Mouse (Mus musculus) monocyte, adult 2 months (primary cell): ENCODE results near the gene Pigm.

Experiments
- DNase-seq, 2 experiments: peaks; one replicate each; pipeline ENCODE4 v3.0.0; 2022; ENCODE audit warnings: low spot score in 2 of 2, low read depth in 1 of 2

Gene Pigm

GRCm38 (mm10) chr1:172349916-172350812 is 26.2 kb upstream of the Pigm start:
- no peak for DNase-seq

GRCm38 (mm10) chr1:172352001-172352400 is 24.3 kb upstream of the Pigm start:
- no peak for DNase-seq

- no peak for DNase-seq
Measured at GRCm38 (mm10) chr1:172352453-172352852, 23.9 kb upstream of the Pigm start.

- DNase-seq = no peak
Measured at GRCm38 (mm10) chr1:172355336-172355735, 21.0 kb upstream of the Pigm start.

GRCm38 (mm10) chr1:172357550-172357949 is 18.8 kb upstream of the Pigm start:
- no peak for DNase-seq

GRCm38 (mm10) chr1:172358341-172358740 is 18.0 kb upstream of the Pigm start:
- no peak for DNase-seq

GRCm38 (mm10) chr1:172364684-172365083 is 11.7 kb upstream of the Pigm start:
- DNase-seq = no peak

- DNase-seq = peak in 1 of 2 experiments; percentile 40
Measured at GRCm38 (mm10) chr1:172368768-172369418, 7.5 kb upstream of the Pigm start.

- DNase-seq = peak in 1 of 2 experiments; percentile 23
Measured at GRCm38 (mm10) chr1:172376758-172377458, 562 bp downstream of the Pigm start.

- DNase-seq = no peak
Measured at GRCm38 (mm10) chr1:172380066-172380465, 3.7 kb downstream of the Pigm start.

- no peak for DNase-seq
Measured at GRCm38 (mm10) chr1:172382090-172382489, 5.7 kb downstream of the Pigm start.

- DNase-seq = no peak
Measured at GRCm38 (mm10) chr1:172387246-172387645, 10.9 kb downstream of the Pigm start.

GRCm38 (mm10) chr1:172390769-172391168 is 14.4 kb downstream of the Pigm start:
- no peak for DNase-seq

- DNase-seq = no peak
Measured at GRCm38 (mm10) chr1:172391807-172392581, 15.6 kb downstream of the Pigm start.

GRCm38 (mm10) chr1:172392643-172393170 is 16.4 kb downstream of the Pigm start:
- DNase-seq = no peak

GRCm38 (mm10) chr1:172393739-172394138 is 17.4 kb downstream of the Pigm start:
- no peak for DNase-seq

GRCm38 (mm10) chr1:172396996-172397752 is 20.8 kb downstream of the Pigm start:
- DNase-seq = no peak

GRCm38 (mm10) chr1:172406077-172406706 is 29.8 kb downstream of the Pigm start:
- DNase-seq = no peak

- DNase-seq = no peak
Measured at GRCm38 (mm10) chr1:172408996-172409395, 32.6 kb downstream of the Pigm start.
